Mouse (Mus musculus): Measurements from ENCODE around the gene Lrfn5.

Lrfn5 gene

GRCm38 (mm10) chr12:61522829-61523370, at the start of gene Lrfn5:
TSS of gene Lrfn5 (plus strand) at chr12:61523150.
- no peak for DNase-seq (ENCODE audit: low read depth, low spot score)

- no peak for DNase-seq (ENCODE audit: low read depth, low spot score)
Observed at GRCm38 (mm10) chr12:61521501-61522147, 1.3 kb upstream of the Lrfn5 start.

GRCm38 (mm10) chr12:61522148-61522828, 662 bp upstream of the Lrfn5 start:
- DNase-seq (ENCODE audit: low read depth, low spot score) = no peak

GRCm38 (mm10) chr12:61523631-61524182, 757 bp downstream of the Lrfn5 start:
- no peak for DNase-seq (ENCODE audit: low read depth, low spot score)

DNA sequence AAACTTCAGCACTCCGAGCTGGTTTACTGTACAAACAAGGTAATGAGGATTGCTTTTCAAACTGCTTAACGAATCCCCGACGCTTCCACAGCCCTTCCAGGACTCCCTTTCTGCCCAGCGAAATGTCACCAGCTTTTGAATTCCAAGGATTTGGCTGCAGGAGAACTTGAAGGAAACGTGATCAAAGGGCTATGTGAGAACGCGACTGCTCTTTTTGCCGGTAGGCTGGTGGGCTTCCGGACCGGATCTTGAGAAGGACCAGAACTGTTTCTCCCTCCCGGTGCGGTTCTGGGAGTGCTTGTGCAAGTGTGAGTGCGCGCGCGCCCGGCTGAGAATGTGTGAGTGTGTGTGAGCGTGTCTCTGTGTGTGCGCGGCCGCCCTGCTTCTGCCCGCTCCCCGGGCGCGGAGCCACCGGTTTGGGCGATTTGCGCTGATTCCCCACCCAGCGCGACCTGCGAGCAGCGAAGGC, 1.3 kb downstream of the Lrfn5 start:
- no peak for DNase-seq (ENCODE audit: low read depth, low spot score)

DNA sequence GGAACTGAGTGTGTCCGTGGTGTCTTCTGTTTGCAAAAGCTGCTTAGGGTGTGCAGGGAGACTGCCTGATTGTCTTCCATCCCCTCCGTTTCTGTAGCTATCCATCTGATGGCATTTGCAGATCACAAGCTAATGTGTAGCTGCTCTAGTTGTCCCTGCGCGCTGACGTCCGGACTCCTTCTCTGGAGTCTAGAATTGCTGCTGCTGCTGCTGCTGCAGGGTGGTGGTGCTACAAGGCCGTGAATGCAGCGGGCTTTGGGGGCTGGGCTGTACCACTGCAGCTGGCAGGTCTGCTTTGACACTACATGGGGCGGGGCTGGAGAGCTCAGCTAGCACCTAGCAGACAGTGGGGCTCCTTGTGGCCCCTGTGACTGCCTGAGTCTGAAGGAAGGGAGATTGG, 3.2 kb downstream of the Lrfn5 start:
- no peak for DNase-seq (ENCODE audit: low read depth, low spot score)

- DNase-seq (ENCODE audit: low read depth, low spot score) = no peak
Observed at GRCm38 (mm10) chr12:61579949-61580348, 57.0 kb downstream of the Lrfn5 start.

DNA sequence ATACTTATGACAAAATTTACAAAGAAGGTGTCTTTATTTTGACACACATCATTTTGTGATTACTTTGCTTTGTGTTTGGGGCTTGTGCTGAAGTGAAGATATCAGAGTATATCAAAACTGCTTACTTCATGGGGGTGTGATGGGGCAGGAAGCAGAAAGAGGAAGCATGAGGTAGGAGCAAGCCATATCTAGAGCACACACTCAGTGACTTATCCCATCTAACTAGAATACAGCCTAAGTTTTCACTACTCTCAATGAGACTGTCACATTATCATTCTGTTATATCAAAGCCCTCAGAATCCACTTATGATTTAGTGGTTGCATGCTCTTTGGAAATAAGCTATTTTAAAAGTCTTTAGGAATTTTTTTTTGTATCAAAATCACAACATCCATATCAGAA, 77.4 kb downstream of the Lrfn5 start:
- no peak for DNase-seq (ENCODE audit: low read depth, low spot score)

- no peak for DNase-seq (ENCODE audit: low read depth, low spot score)
Observed at GRCm38 (mm10) chr12:61607871-61608270, 84.9 kb downstream of the Lrfn5 start.

- no peak for DNase-seq (ENCODE audit: low read depth, low spot score)
Observed at GRCm38 (mm10) chr12:61610081-61610480, 87.1 kb downstream of the Lrfn5 start.

- no peak for DNase-seq (ENCODE audit: low read depth, low spot score)
Observed at GRCm38 (mm10) chr12:61624532-61624931, 101.6 kb downstream of the Lrfn5 start.

- DNase-seq (ENCODE audit: low read depth, low spot score) = no peak
Observed at GRCm38 (mm10) chr12:61654380-61654779, 131.4 kb downstream of the Lrfn5 start.

DNA sequence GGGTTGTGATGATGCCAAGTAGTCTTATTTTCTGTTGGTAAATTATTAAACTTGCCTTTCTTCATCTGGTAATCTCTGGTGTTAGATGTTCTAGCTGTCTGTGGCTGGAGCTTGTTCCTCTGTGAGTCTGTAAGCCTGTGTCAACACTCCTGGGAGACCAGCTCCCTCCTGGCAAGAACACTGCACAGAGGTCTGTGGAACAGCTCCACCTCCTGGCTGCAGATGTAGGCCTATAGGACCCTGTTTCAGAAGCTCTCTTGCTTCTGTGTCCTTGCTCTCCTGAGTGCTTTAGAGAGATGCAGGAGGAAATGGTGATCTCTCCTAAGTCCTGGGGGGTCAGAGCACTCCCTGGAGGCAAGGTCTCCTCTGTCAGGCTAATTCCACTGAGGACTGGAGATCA, 200.2 kb downstream of the Lrfn5 start:
- no peak for DNase-seq (ENCODE audit: low read depth, low spot score)

GRCm38 (mm10) chr12:61807073-61807605, 284.2 kb downstream of the Lrfn5 start:
- no peak for DNase-seq (ENCODE audit: low read depth, low spot score)

GRCm38 (mm10) chr12:61823601-61824000, 300.7 kb downstream of the Lrfn5 start:
- DNase-seq (ENCODE audit: low read depth, low spot score) = no peak

GRCm38 (mm10) chr12:61826311-61826710, 303.4 kb downstream of the Lrfn5 start:
- DNase-seq (ENCODE audit: low read depth, low spot score) = no peak

GRCm38 (mm10) chr12:61842599-61843291, 319.8 kb downstream of the Lrfn5 start:
- no peak for DNase-seq (ENCODE audit: low read depth, low spot score)

DNA sequence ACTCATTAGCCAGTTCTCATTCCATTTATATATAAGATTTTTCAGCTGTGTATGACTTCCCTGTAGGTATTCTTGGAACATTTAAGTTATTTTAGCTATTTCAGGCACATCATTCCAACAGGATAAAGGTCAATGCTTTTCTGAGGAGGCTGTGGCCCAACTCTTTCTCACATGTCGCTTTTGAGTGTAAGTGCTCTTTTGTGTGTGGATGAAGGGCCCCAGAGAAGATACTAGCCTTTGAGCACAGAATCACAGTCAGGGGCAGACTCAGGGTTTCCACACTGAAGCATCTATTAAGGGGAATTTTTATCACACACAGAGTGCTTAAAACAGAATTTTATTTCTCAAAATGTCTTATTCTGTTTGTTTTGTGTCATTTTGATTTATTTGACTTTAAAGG, 331.2 kb downstream of the Lrfn5 start:
- no peak for DNase-seq (ENCODE audit: low read depth, low spot score)
